7 mouse cellular contexts compared by ENCODE assay signal in the genomic region with DNA sequence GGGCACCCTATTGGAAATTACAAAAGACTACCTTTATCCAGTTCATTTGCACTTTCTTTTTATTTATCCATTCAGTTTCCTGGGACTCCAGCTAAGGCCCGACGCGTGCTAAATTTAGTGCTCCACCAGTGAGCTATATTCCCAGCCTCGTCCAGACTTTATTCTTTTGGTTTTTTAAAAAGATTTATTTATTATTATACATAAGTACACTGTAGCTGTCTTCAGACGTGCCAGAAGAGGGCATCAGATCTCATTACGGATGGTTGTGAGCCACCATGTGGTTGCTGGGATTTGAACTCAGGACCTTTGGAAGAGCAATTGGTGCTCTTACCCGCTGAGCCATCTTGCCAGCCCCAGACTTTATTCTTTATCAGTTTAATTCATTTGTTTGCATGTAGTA. TPM values are rescaled to one million over a fixed set of nuclear protein-coding genes. Genes with fewer than 3 reads are reported as not detected.
DNase-seq lines count a peak whose midpoint lies in the region; ATAC-seq and TF ChIP-seq lines count a peak whose summit lies in the region.
"Not testable (repeated sequence)": the region's sequence is repeated elsewhere in the genome, so short reads cannot be mapped to it uniquely, and the experiment has no call there.

No protein-coding gene starts in this region.

- H3K4me1 ChIP-seq in cortical plate, adult 2 months (ENCODE audit: control insufficient read depth, insufficient read depth, low read length); heart, postnatal 0 days (ENCODE audit: control insufficient read depth, insufficient read depth); intestine, postnatal 0 days (replicated peaks; ENCODE audit: control insufficient read depth, insufficient read depth, low read length); limb, embryonic 14.5 days (ENCODE audit: control insufficient read depth, insufficient read depth, low read length); lung, postnatal 0 days (ENCODE audit: insufficient read depth, low read depth, low read length): not testable (repeated sequence)
- peaks cover 15% of the 10 kb centered on the region for H3K4me1 ChIP-seq in forebrain, embryonic 15.5 days
- H3K4me1 ChIP-seq in neural tube, embryonic 12.5 days = peaks cover 11% of the 10 kb centered on the region

- TF ChIP-seq POLR2A in cortical plate, adult 2 months (IDR thresholded peaks at IDR 0.05; ENCODE audit: extremely low read depth, insufficient read depth, low read length); limb, embryonic 14.5 days (IDR thresholded peaks at IDR 0.05; ENCODE audit: borderline replicate concordance, extremely low read depth, insufficient read depth, insufficient read length): not testable (repeated sequence)

- not testable (repeated sequence) for DNase-seq in heart, postnatal 0 days (ENCODE audit: low spot score); limb, embryonic 14.5 days (ENCODE audit: low spot score); lung, postnatal 0 days (ENCODE audit: low spot score)

- TF ChIP-seq EP300 in heart, postnatal 0 days (IDR thresholded peaks at IDR 0.05; ENCODE audit: low read depth); lung, postnatal 0 days (IDR thresholded peaks at IDR 0.05): not testable (repeated sequence)

- H3K9me3 ChIP-seq in forebrain, embryonic 15.5 days; heart, postnatal 0 days (replicated peaks; ENCODE audit: control insufficient read depth, low read length); intestine, postnatal 0 days (ENCODE audit: control insufficient read depth); limb, embryonic 14.5 days (ENCODE audit: control insufficient read depth, low read length); lung, postnatal 0 days (ENCODE audit: low read length); neural tube, embryonic 12.5 days: not testable (repeated sequence)

- ATAC-seq in forebrain, embryonic 15.5 days (replicated peaks); heart, postnatal 0 days (ENCODE audit: insufficient read depth, low read depth); lung, postnatal 0 days; neural tube, embryonic 12.5 days (ENCODE audit: low FRiP score, low read depth): not testable (repeated sequence)
- ATAC-seq in intestine, postnatal 0 days = peak; percentile 10; the same call in 1 of the 2 replicates
- peak; percentile 16; the same call in 1 of the 2 replicates for ATAC-seq in limb, embryonic 14.5 days (ENCODE audit: low FRiP score, low read depth)

- H3K36me3 ChIP-seq in forebrain, embryonic 15.5 days = peaks cover 28% of the 10 kb centered on the region
- H3K36me3 ChIP-seq in heart, postnatal 0 days (replicated peaks; ENCODE audit: control insufficient read depth, insufficient read depth, low read length) = peaks cover 32% of the 10 kb centered on the region
- H3K36me3 ChIP-seq in intestine, postnatal 0 days (ENCODE audit: control insufficient read depth, insufficient read depth) = peaks cover 29% of the 10 kb centered on the region
- peaks cover 29% of the 10 kb centered on the region for H3K36me3 ChIP-seq in limb, embryonic 14.5 days (ENCODE audit: control insufficient read depth, insufficient read depth, low read length)
- H3K36me3 ChIP-seq in lung, postnatal 0 days (ENCODE audit: insufficient read depth, low read length) = peaks cover 15% of the 10 kb centered on the region
- H3K36me3 ChIP-seq in neural tube, embryonic 12.5 days = peaks cover 29% of the 10 kb centered on the region

- not testable (repeated sequence) for H3K27ac ChIP-seq in cortical plate, adult 2 months (ENCODE audit: insufficient read depth, low read length); forebrain, embryonic 15.5 days (replicated peaks); heart, postnatal 0 days (ENCODE audit: low read depth); intestine, postnatal 0 days (ENCODE audit: low read depth, low read length); limb, embryonic 14.5 days (replicated peaks; ENCODE audit: low read depth, low read length); lung, postnatal 0 days (ENCODE audit: low read length); neural tube, embryonic 12.5 days

- H3K4me2 ChIP-seq in forebrain, embryonic 15.5 days (replicated peaks) = peak overlapping the region; percentile 87
- H3K4me2 ChIP-seq in heart, postnatal 0 days (ENCODE audit: low read depth, low read length) = peak overlapping the region; percentile 87
- peak overlapping the region; percentile 66 for H3K4me2 ChIP-seq in intestine, postnatal 0 days (replicated peaks; ENCODE audit: low read depth)
- H3K4me2 ChIP-seq in limb, embryonic 14.5 days (replicated peaks; ENCODE audit: low read depth, low read length, severe bottlenecking) = peak overlapping the region; percentile 75
- H3K4me2 ChIP-seq in lung, postnatal 0 days (replicated peaks; ENCODE audit: low read depth, low read length) = peak overlapping the region; percentile 70; the same call in 1 of the 2 replicates
- H3K4me2 ChIP-seq in neural tube, embryonic 12.5 days (replicated peaks) = peak overlapping the region; percentile 88

- H3K4me3 ChIP-seq in cortical plate, adult 2 months (ENCODE audit: insufficient read depth, low read length) = peak overlapping the region; percentile 49; the same call in 1 of the 2 replicates
- peak overlapping the region; percentile 76 for H3K4me3 ChIP-seq in forebrain, embryonic 15.5 days
- peak overlapping the region; percentile 70 for H3K4me3 ChIP-seq in heart, postnatal 0 days (ENCODE audit: low read depth, low read length)
- peak overlapping the region; percentile 56 for H3K4me3 ChIP-seq in intestine, postnatal 0 days (ENCODE audit: low read depth, low read length)
- H3K4me3 ChIP-seq in limb, embryonic 14.5 days (replicated peaks; ENCODE audit: low read length) = peak overlapping the region; percentile 79
- peak overlapping the region; percentile 51; the same call in 1 of the 2 replicates for H3K4me3 ChIP-seq in lung, postnatal 0 days (ENCODE audit: low read depth, low read length)
- H3K4me3 ChIP-seq in neural tube, embryonic 12.5 days = peak overlapping the region; percentile 68

- WGBS in forebrain, embryonic 15.5 days = 43% methylated on average over 7 of the region's 7 CpGs
- WGBS in heart, postnatal 0 days = 38% methylated on average over 7 of the region's 7 CpGs
- 53% methylated on average over 7 of the region's 7 CpGs for WGBS in intestine, postnatal 0 days
- 65% methylated on average over 7 of the region's 7 CpGs for WGBS in limb, embryonic 14.5 days
- 47% methylated on average over 7 of the region's 7 CpGs for WGBS in lung, postnatal 0 days
- WGBS in neural tube, embryonic 12.5 days = 41% methylated on average over 7 of the region's 7 CpGs

- not testable (repeated sequence) for H3K27me3 ChIP-seq in forebrain, embryonic 15.5 days; heart, postnatal 0 days (ENCODE audit: control insufficient read depth, insufficient read depth, low read length); intestine, postnatal 0 days (replicated peaks; ENCODE audit: control insufficient read depth, insufficient read depth, low read length); limb, embryonic 14.5 days (ENCODE audit: control insufficient read depth, insufficient read depth, low read length); lung, postnatal 0 days (replicated peaks; ENCODE audit: insufficient read depth, low read length); neural tube, embryonic 12.5 days (replicated peaks)

- TF ChIP-seq CTCF in cortical plate, adult 2 months (IDR thresholded peaks at IDR 0.05; ENCODE audit: extremely low read depth, insufficient read depth, low read length); heart, postnatal 0 days (IDR thresholded peaks at IDR 0.05; ENCODE audit: low read depth); intestine, postnatal 0 days (IDR thresholded peaks at IDR 0.05; ENCODE audit: low read depth); lung, postnatal 0 days (IDR thresholded peaks at IDR 0.05): not testable (repeated sequence)

- not testable (repeated sequence) for H3K9ac ChIP-seq in forebrain, embryonic 15.5 days (replicated peaks); heart, postnatal 0 days (replicated peaks; ENCODE audit: low read depth, low read length); intestine, postnatal 0 days (ENCODE audit: low read depth, low read length); limb, embryonic 14.5 days (ENCODE audit: low read depth, low read length, severe bottlenecking); lung, postnatal 0 days (replicated peaks; ENCODE audit: low read depth); neural tube, embryonic 12.5 days

RNA-seq across cellular contexts. Expression of gene Spout1, which starts 0.5 kb away (rescaled TPM):
- 49.2 and 50.5 TPM in 2 replicates for polyA plus RNA-seq in cortical plate, adult 2 months (2012; rRNA removed)
- polyA plus RNA-seq in forebrain, embryonic 15.5 days (2015; fragmentation: Nextera tagmentation; extraction: Ambion mirVana) = 62.4 and 63.3 TPM in 2 replicates
- total RNA-seq in heart, postnatal 0 days (2014; rRNA removed; ENCODE audit: low replicate concordance) = 16.3 and 20.5 TPM in 2 replicates
- 13.6 and 15.2 TPM in 2 replicates for polyA plus RNA-seq in heart, postnatal 0 days (2015; fragmentation: Nextera tagmentation; extraction: Ambion mirVana)
- polyA plus RNA-seq in intestine, postnatal 0 days (2015; fragmentation: Nextera tagmentation; extraction: Ambion mirVana) = 17.3 and 18.7 TPM in 2 replicates
- polyA plus RNA-seq in limb, embryonic 14.5 days (2012; rRNA removed) = 69.1 and 73.7 TPM in 2 replicates
- 75.6 and 79.9 TPM in 2 replicates for polyA plus RNA-seq in limb, embryonic 14.5 days (2014; fragmentation: Nextera tagmentation; extraction: Ambion mirVana)
- polyA plus RNA-seq in lung, postnatal 0 days (2015; fragmentation: Nextera tagmentation; extraction: Ambion mirVana) = 21.7 and 23.4 TPM in 2 replicates
- polyA plus RNA-seq in neural tube, embryonic 12.5 days (2016; fragmentation: Nextera tagmentation; extraction: Ambion mirVana) = 59.4 and 61.0 TPM in 2 replicates

RNA-seq across cellular contexts. Expression of gene Endog, which starts 7.4 kb away (rescaled TPM):
- polyA plus RNA-seq in cortical plate, adult 2 months (2012; rRNA removed) = 32.9 and 33.4 TPM in 2 replicates
- 13.6 and 14.7 TPM in 2 replicates for polyA plus RNA-seq in forebrain, embryonic 15.5 days (2015; fragmentation: Nextera tagmentation; extraction: Ambion mirVana)
- total RNA-seq in heart, postnatal 0 days (2014; rRNA removed; ENCODE audit: low replicate concordance) = 124 and 127 TPM in 2 replicates
- 72.9 and 73.0 TPM in 2 replicates for polyA plus RNA-seq in heart, postnatal 0 days (2015; fragmentation: Nextera tagmentation; extraction: Ambion mirVana)
- polyA plus RNA-seq in intestine, postnatal 0 days (2015; fragmentation: Nextera tagmentation; extraction: Ambion mirVana) = 56.3 and 59.3 TPM in 2 replicates
- polyA plus RNA-seq in limb, embryonic 14.5 days (2012; rRNA removed) = 18.5 and 24.7 TPM in 2 replicates
- polyA plus RNA-seq in limb, embryonic 14.5 days (2014; fragmentation: Nextera tagmentation; extraction: Ambion mirVana) = 20.9 and 22.6 TPM in 2 replicates
- polyA plus RNA-seq in lung, postnatal 0 days (2015; fragmentation: Nextera tagmentation; extraction: Ambion mirVana) = 19.6 and 24.4 TPM in 2 replicates
- 17.1 and 17.7 TPM in 2 replicates for polyA plus RNA-seq in neural tube, embryonic 12.5 days (2016; fragmentation: Nextera tagmentation; extraction: Ambion mirVana)

RNA-seq across cellular contexts. Expression of gene Kyat1, which starts 26.9 kb away (rescaled TPM):
- polyA plus RNA-seq in cortical plate, adult 2 months (2012; rRNA removed) = 21.5 and 22.4 TPM in 2 replicates
- 14.3 and 15.7 TPM in 2 replicates for polyA plus RNA-seq in forebrain, embryonic 15.5 days (2015; fragmentation: Nextera tagmentation; extraction: Ambion mirVana)
- total RNA-seq in heart, postnatal 0 days (2014; rRNA removed; ENCODE audit: low replicate concordance) = 76.8 and 81.2 TPM in 2 replicates
- polyA plus RNA-seq in heart, postnatal 0 days (2015; fragmentation: Nextera tagmentation; extraction: Ambion mirVana) = 50.7 and 51.7 TPM in 2 replicates
- polyA plus RNA-seq in intestine, postnatal 0 days (2015; fragmentation: Nextera tagmentation; extraction: Ambion mirVana) = 17.3 and 20.5 TPM in 2 replicates
- 24.5 and 30.3 TPM in 2 replicates for polyA plus RNA-seq in limb, embryonic 14.5 days (2012; rRNA removed)
- 10.2 and 10.3 TPM in 2 replicates for polyA plus RNA-seq in limb, embryonic 14.5 days (2014; fragmentation: Nextera tagmentation; extraction: Ambion mirVana)
- polyA plus RNA-seq in lung, postnatal 0 days (2015; fragmentation: Nextera tagmentation; extraction: Ambion mirVana) = 12.7 and 17.1 TPM in 2 replicates
- 12.5 and 12.7 TPM in 2 replicates for polyA plus RNA-seq in neural tube, embryonic 12.5 days (2016; fragmentation: Nextera tagmentation; extraction: Ambion mirVana)

RNA-seq across cellular contexts. Expression of gene Tbc1d13, which starts 45.2 kb away (rescaled TPM):
- 43.4 and 43.8 TPM in 2 replicates for polyA plus RNA-seq in cortical plate, adult 2 months (2012; rRNA removed)
- polyA plus RNA-seq in forebrain, embryonic 15.5 days (2015; fragmentation: Nextera tagmentation; extraction: Ambion mirVana) = 9.7 and 10.9 TPM in 2 replicates
- total RNA-seq in heart, postnatal 0 days (2014; rRNA removed; ENCODE audit: low replicate concordance) = 21.4 and 29.5 TPM in 2 replicates
- polyA plus RNA-seq in heart, postnatal 0 days (2015; fragmentation: Nextera tagmentation; extraction: Ambion mirVana) = 2.9 and 3.0 TPM in 2 replicates
- polyA plus RNA-seq in intestine, postnatal 0 days (2015; fragmentation: Nextera tagmentation; extraction: Ambion mirVana) = 5.3 and 8.5 TPM in 2 replicates
- 49.9 and 62.9 TPM in 2 replicates for polyA plus RNA-seq in limb, embryonic 14.5 days (2012; rRNA removed)
- polyA plus RNA-seq in limb, embryonic 14.5 days (2014; fragmentation: Nextera tagmentation; extraction: Ambion mirVana) = 10.4 and 10.7 TPM in 2 replicates
- polyA plus RNA-seq in lung, postnatal 0 days (2015; fragmentation: Nextera tagmentation; extraction: Ambion mirVana) = 4.5 and 6.5 TPM in 2 replicates
- 8.2 and 11.3 TPM in 2 replicates for polyA plus RNA-seq in neural tube, embryonic 12.5 days (2016; fragmentation: Nextera tagmentation; extraction: Ambion mirVana)

RNA-seq across cellular contexts. Expression of gene Zer1, which starts 54.3 kb away (rescaled TPM):
- 155 and 173 TPM in 2 replicates for polyA plus RNA-seq in cortical plate, adult 2 months (2012; rRNA removed)
- polyA plus RNA-seq in forebrain, embryonic 15.5 days (2015; fragmentation: Nextera tagmentation; extraction: Ambion mirVana) = 14.5 and 15.0 TPM in 2 replicates
- total RNA-seq in heart, postnatal 0 days (2014; rRNA removed; ENCODE audit: low replicate concordance) = 31.2 and 32.4 TPM in 2 replicates
- 3.7 and 4.1 TPM in 2 replicates for polyA plus RNA-seq in heart, postnatal 0 days (2015; fragmentation: Nextera tagmentation; extraction: Ambion mirVana)
- polyA plus RNA-seq in intestine, postnatal 0 days (2015; fragmentation: Nextera tagmentation; extraction: Ambion mirVana) = 2.6 and 2.8 TPM in 2 replicates
- 60.3 and 79.9 TPM in 2 replicates for polyA plus RNA-seq in limb, embryonic 14.5 days (2012; rRNA removed)
- 9.7 and 11.0 TPM in 2 replicates for polyA plus RNA-seq in limb, embryonic 14.5 days (2014; fragmentation: Nextera tagmentation; extraction: Ambion mirVana)
- polyA plus RNA-seq in lung, postnatal 0 days (2015; fragmentation: Nextera tagmentation; extraction: Ambion mirVana) = 4.9 and 5.0 TPM in 2 replicates
- polyA plus RNA-seq in neural tube, embryonic 12.5 days (2016; fragmentation: Nextera tagmentation; extraction: Ambion mirVana) = 10.6 and 11.1 TPM in 2 replicates
